ENCODE assay signal across 14 mouse cellular contexts in the genomic region with DNA sequence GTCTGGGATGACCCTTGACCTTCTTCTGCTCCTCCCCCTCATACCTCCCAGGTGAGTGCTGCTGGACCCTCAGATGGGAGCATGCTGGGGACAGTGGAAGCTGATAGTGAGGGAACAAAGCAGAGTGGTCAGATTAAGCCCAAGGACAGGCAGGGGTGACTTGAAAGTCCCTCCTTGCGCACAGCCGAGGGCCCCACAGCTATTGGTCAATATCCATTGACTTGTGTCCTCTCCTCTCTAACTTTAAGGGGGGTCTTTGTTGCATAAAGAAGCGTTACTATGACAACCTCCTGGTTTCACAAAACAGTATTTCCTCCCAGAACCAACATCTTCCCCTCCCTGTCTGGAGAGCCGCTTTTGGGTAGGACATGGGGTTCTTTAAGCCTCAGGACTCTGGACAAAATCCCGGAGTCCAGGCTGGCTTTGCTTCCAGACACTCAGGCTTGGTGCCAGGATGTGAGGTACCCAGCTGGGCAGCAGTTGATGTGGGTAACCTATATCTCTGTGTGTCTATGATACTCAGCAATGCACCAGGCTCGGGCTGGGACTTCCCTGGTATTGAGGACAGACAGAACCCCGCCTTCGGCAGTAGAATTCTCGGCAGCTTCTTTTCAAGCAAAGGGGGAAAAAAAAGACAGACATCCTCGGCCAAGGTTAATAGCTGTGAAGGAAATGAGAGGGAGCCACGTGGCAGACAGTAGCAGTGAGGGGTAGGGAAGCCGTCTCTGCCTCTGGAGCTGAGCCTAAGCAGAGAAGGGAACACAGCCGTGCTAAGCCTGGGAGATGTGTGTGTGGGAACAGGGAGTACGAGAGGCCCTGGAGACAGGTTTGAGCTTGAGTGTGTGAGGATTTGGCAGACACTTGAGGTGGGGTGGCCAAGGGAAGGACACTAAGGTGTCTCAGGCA.
DNase-seq lines count a peak whose midpoint lies in the region; ATAC-seq lines count a peak whose summit lies in the region.
"Had no signal": no experiment of that assay in that cellular context is flagged by ENCODE, and none has a peak within 500 bp of the region (broad histone marks: within the 10 kb centered on the region; RNA-seq: fewer than 3 reads in every experiment).

No protein-coding gene starts in this region.

- no peak for ATAC-seq in forebrain, embryonic 14.5 days
- ATAC-seq in forebrain, embryonic 11.5 days (replicated peaks; ENCODE audit: low FRiP score) = no peak

- no peak overlapping the region for H3K4me2 ChIP-seq in forebrain, embryonic 14.5 days (ENCODE audit: low read length)
- no peak overlapping the region for H3K4me2 ChIP-seq in forebrain, embryonic 11.5 days (ENCODE audit: low read depth, low read length, severe bottlenecking)
- H3K4me2 ChIP-seq: kidney, embryonic 15.5 days had no signal

- H3K4me3 ChIP-seq in forebrain, embryonic 14.5 days (ENCODE audit: low read depth, low read length) = no peak overlapping the region
- H3K4me3 ChIP-seq in forebrain, embryonic 11.5 days (ENCODE audit: low read depth, low read length) = no peak overlapping the region
- H3K4me3 ChIP-seq: erythroblast, embryonic 14.5 days; kidney, embryonic 15.5 days had no signal

- DNase-seq in forebrain, embryonic 14.5 days (ENCODE audit: low spot score) = peak; percentile 40
- no peak for DNase-seq in forebrain, embryonic 11.5 days (ENCODE audit: low spot score)
- DNase-seq in left cerebral cortex, postnatal 4 days = peak; percentile 80
- DNase-seq in left cerebral cortex, adult 8-10 months (ENCODE audit: low spot score in 2 of 2) = no peak
- peak; percentile 3 for DNase-seq in adipocyte (ENCODE audit: low spot score)
- DNase-seq in cerebellum, postnatal 36 days = peak; percentile 42 to 43
- no peak for DNase-seq in adrenal gland, postnatal 4 days (ENCODE audit: low spot score in 2 of 2)
- DNase-seq in urinary bladder, postnatal 4 days (ENCODE audit: low spot score in 2 of 2) = no peak
- DNase-seq: embryo, embryonic 11 days; heart, postnatal 36 days; layer of hippocampus, adult 9-11 months; lung, adult 2 months had no signal

- H3K36me3 ChIP-seq in forebrain, embryonic 14.5 days (ENCODE audit: control insufficient read depth, insufficient read depth, low read length) = no peaks in the 10 kb centered on the region
- no peaks in the 10 kb centered on the region for H3K36me3 ChIP-seq in forebrain, embryonic 11.5 days (ENCODE audit: control insufficient read depth, insufficient read depth, low read length)
- H3K36me3 ChIP-seq: kidney, embryonic 15.5 days had no signal

- H3K9me3 ChIP-seq in forebrain, embryonic 14.5 days (replicated peaks; ENCODE audit: control insufficient read depth, low read length) = no peaks in the 10 kb centered on the region
- H3K9me3 ChIP-seq in forebrain, embryonic 11.5 days (ENCODE audit: control insufficient read depth, low read length) = no peaks in the 10 kb centered on the region
- H3K9me3 ChIP-seq: kidney, embryonic 15.5 days had no signal

- H3K27ac ChIP-seq in forebrain, embryonic 14.5 days (ENCODE audit: low read depth, low read length) = peak overlapping the region; percentile 30; the same call in 1 of the 2 replicates
- H3K27ac ChIP-seq in forebrain, embryonic 11.5 days (ENCODE audit: low read depth, low read length) = no peak overlapping the region
- H3K27ac ChIP-seq: kidney, embryonic 15.5 days had no signal

- H3K4me1 ChIP-seq in forebrain, embryonic 14.5 days (ENCODE audit: control insufficient read depth, insufficient read depth, low read length) = peaks cover 6% of the 10 kb centered on the region; the same call in 1 of the 2 replicates
- 0 out of 2 replicates have a peak, but pooled peaks cover 3% of the 10 kb centered on the region for H3K4me1 ChIP-seq in forebrain, embryonic 11.5 days (replicated peaks; ENCODE audit: control insufficient read depth, insufficient read depth, low read length)
- H3K4me1 ChIP-seq: kidney, embryonic 15.5 days had no signal

- H3K27me3 ChIP-seq in forebrain, embryonic 14.5 days (replicated peaks; ENCODE audit: control insufficient read depth, insufficient read depth, low read length) = no peaks in the 10 kb centered on the region
- H3K27me3 ChIP-seq in forebrain, embryonic 11.5 days (ENCODE audit: control insufficient read depth, insufficient read depth, low read length) = no peaks in the 10 kb centered on the region

- 35% methylated on average over 14 of the region's 14 CpGs for WGBS in forebrain, embryonic 14.5 days
- WGBS in forebrain, embryonic 11.5 days = 40% methylated on average over 14 of the region's 14 CpGs

- intact Hi-C loops in left cerebral cortex, postnatal 4 days (cut with DNase I) = no loop called here

- no peak overlapping the region for H3K9ac ChIP-seq in forebrain, embryonic 14.5 days (ENCODE audit: low read length)
- no peak overlapping the region for H3K9ac ChIP-seq in forebrain, embryonic 11.5 days (ENCODE audit: low read length)
- H3K9ac ChIP-seq: kidney, embryonic 15.5 days had no signal

Comparison
In these comparisons a context has a peak if more than half of its experiments do, and no peak if none do; other contexts are left out.
1. DNase-seq: peak in forebrain, embryonic 14.5 days (single experiment), left cerebral cortex, postnatal 4 days (single experiment), adipocyte (single experiment) and cerebellum, postnatal 36 days (2 of 2); none in forebrain, embryonic 11.5 days (single experiment), left cerebral cortex, adult 8-10 months (0 of 2), adrenal gland, postnatal 4 days (0 of 2) and urinary bladder, postnatal 4 days (0 of 2).